Mouse (Mus musculus): ENCODE results near the gene Trpc2. TPM values are rescaled to one million over a fixed set of nuclear protein-coding genes. Genes with fewer than 3 reads are reported as not detected.

Trpc2 gene
- total and polyA plus RNA-seq, 2 experiments from 2014 or later, result 0.09 to 2.5 TPM

DNA sequence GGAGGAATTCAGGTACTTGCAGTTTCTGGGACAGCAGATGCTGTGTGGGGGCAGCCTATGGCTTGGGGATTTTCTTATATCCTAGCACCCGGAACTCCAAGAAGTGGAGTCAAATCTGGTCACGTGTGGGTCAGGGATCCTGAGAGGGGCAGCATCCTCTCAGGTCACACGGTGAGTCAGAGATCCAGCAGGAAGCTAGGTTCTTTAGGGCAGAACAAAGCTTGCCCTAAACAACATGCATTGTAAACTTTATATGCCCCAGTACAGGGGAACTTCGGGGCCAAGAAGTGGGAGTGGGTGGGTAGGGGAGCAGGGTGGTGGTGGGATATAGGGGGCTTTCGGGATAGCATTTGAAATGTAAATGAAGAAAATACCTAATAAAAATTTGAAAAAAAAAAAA is 18.0 kb downstream of the Trpc2 start:
- WGBS, result 68% methylated on average over 5 of the region's 5 CpGs
- no peak for ATAC-seq

DNA sequence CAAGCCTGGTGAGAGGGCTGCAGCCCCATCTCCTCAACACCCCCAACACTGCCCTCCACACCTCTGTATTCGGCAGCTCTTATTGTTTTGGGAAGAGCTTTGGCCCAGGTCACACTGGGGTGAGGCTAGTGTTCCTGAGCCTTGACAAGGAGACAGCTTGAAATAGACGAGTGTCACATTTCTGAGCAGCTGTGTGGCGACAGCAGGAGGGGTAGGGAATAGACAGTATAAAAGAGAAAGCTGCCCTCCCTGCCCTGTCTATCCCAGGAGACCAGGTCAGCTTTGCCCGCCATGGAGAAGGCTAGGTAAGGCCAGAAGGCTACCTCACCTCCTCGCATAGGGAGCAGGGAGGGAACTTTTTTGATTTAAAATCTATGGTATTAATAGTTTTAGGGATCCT is 18.6 kb downstream of the Trpc2 start, which contains the start of gene Art1:
Gene Art1, plus strand, starts transcription at position 257 of the 400 bp plus-strand sequence.
- 41% methylated on average over 5 of the region's 5 CpGs for WGBS
- Histone ChIP-seq H3K27ac (no peak within 1 kb of the TSS), H3K4me2 (ENCODE audit: low read depth, low read length) (no peak within 1 kb of the TSS)

More for the DNA sequence above, 18.0 kb downstream of the Trpc2 start:
- DNase-seq (ENCODE audit: low spot score), result no peak
- Histone ChIP-seq H3K27me3 (ENCODE audit: insufficient read depth, low read length) (no peaks in the 10 kb centered on the region), H3K27ac (no peak overlapping the region), H3K4me3 (ENCODE audit: low read length) (no peak overlapping the region), H3K9me3 (ENCODE audit: low read length) (no peaks in the 10 kb centered on the region), H3K4me1 (ENCODE audit: insufficient read depth, low read length) (peaks cover 7% of the 10 kb centered on the region; the same call in 1 of the 2 replicates), H3K36me3 (ENCODE audit: insufficient read depth, low read length) (no peaks in the 10 kb centered on the region), H3K4me2 (ENCODE audit: low read depth, low read length) (no peak overlapping the region), H3K9ac (replicated peaks; ENCODE audit: low read length) (no peak overlapping the region)
- no peak for TF ChIP-seq CTCF (IDR thresholded peaks at IDR 0.05; ENCODE audit: low read depth)

DNA sequence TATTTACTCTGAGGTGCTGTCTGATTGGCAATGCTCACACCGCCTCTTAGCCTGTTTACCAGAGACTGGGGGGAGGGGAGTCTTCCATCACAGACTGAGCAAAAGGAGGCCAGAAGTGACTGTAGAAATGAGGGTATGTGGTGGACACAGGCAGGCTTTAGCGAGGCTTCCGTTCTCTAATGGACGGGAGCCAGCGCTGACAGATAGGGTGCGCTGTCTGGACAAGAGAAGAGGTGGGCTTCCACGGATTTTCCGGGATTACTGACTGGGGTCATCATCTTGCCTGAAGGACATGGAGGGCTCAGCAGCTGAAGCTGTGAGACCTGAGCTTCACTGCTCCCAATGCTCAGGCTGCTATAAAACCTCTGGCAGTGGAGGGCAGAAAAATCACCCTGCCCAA is 19.3 kb downstream of the Trpc2 start:
- H3K4me1 ChIP-seq (ENCODE audit: insufficient read depth, low read length), result peaks cover 7% of the 10 kb centered on the region; the same call in 1 of the 2 replicates
- DNase-seq (ENCODE audit: low spot score) (no peak), ATAC-seq (no peak)
- no peak overlapping the region for H3K4me3 ChIP-seq (ENCODE audit: low read length)
- peak; percentile 23; the same call in 1 of the 2 replicates for TF ChIP-seq CTCF (IDR thresholded peaks at IDR 0.05; ENCODE audit: low read depth)
- H3K36me3 ChIP-seq (ENCODE audit: insufficient read depth, low read length), result no peaks in the 10 kb centered on the region
- no peak overlapping the region for H3K9ac ChIP-seq (replicated peaks; ENCODE audit: low read length)
- no peaks in the 10 kb centered on the region for H3K9me3 ChIP-seq (ENCODE audit: low read length)
- 43% methylated on average over 8 of the region's 8 CpGs for WGBS
- H3K27me3 ChIP-seq (ENCODE audit: insufficient read depth, low read length), result no peaks in the 10 kb centered on the region
- no peak overlapping the region for H3K4me2 ChIP-seq (ENCODE audit: low read depth, low read length)
- no peak overlapping the region for H3K27ac ChIP-seq

More for the DNA sequence above, 18.6 kb downstream of the Trpc2 start, which contains the start of gene Art1:
- no peak for TF ChIP-seq CTCF (IDR thresholded peaks at IDR 0.05; ENCODE audit: low read depth)
- Histone ChIP-seq H3K4me1 (ENCODE audit: insufficient read depth, low read length) (peaks cover 7% of the 10 kb centered on the region; the same call in 1 of the 2 replicates), H3K9ac (replicated peaks; ENCODE audit: low read length) (no peak within 1 kb of the TSS), H3K4me3 (ENCODE audit: low read length) (no peak within 1 kb of the TSS), H3K36me3 (ENCODE audit: insufficient read depth, low read length) (no peaks in the 10 kb centered on the region), H3K27me3 (ENCODE audit: insufficient read depth, low read length) (no peaks in the 10 kb centered on the region), H3K9me3 (ENCODE audit: low read length) (no peaks in the 10 kb centered on the region)
- no peak for DNase-seq (ENCODE audit: low spot score)
- ATAC-seq, result no peak

DNA sequence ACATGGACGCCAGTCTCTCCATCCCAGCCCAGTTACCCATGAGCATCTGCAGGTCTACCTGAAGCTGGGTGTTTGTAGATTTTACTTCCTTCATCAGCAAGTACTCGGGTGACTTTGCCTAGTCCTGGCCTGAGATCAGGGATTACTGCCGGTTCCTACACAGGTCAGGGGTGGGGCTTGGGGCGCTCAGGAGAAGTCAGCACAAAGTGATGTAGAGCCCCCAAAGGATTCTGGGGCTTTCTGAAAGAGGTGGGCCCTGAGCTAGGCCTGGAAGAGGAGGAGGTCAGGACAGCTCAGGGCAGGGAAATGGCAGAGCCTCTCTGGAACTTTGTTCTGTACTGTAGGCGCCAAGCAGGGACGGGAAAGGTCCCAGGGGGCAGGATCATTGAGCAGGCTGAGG is 19.8 kb downstream of the Trpc2 start:
- Histone ChIP-seq H3K4me1 (ENCODE audit: insufficient read depth, low read length) (peaks cover 7% of the 10 kb centered on the region; the same call in 1 of the 2 replicates), H3K27me3 (ENCODE audit: insufficient read depth, low read length) (no peaks in the 10 kb centered on the region), H3K9me3 (ENCODE audit: low read length) (no peaks in the 10 kb centered on the region), H3K9ac (replicated peaks; ENCODE audit: low read length) (no peak overlapping the region), H3K27ac (no peak overlapping the region), H3K4me3 (ENCODE audit: low read length) (no peak overlapping the region), H3K36me3 (ENCODE audit: insufficient read depth, low read length) (no peaks in the 10 kb centered on the region), H3K4me2 (ENCODE audit: low read depth, low read length) (no peak overlapping the region)
- WGBS, result 49% methylated on average over 6 of the region's 6 CpGs
- TF ChIP-seq CTCF (IDR thresholded peaks at IDR 0.05; ENCODE audit: low read depth), result no peak
- no peak for DNase-seq (ENCODE audit: low spot score)
- no peak for ATAC-seq

DNA sequence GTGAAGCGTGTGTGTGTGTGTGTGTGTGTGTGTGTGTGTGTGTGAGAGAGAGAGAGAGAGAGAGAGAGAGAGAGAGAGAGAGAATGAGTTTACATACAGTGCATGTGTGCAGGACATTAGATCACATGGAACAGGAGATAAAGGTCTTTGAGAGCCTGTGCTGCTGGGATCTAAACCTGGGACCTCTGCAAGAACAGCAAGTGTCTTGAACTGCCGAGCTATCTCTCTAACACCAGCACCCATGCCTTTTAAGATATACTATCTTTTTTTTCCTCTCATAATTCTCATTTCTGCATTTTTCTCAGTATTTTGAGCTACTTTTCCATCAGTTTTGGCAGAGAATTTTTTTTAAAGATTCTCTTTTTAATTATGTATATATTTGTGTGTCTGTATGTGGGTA is 20.6 kb downstream of the Trpc2 start:
- WGBS, result 79% methylated on average over 2 of the region's 2 CpGs
- Histone ChIP-seq H3K36me3 (ENCODE audit: insufficient read depth, low read length) (no peaks in the 10 kb centered on the region), H3K4me3 (ENCODE audit: low read length) (no peak overlapping the region), H3K4me2 (ENCODE audit: low read depth, low read length) (no peak overlapping the region), H3K9ac (replicated peaks; ENCODE audit: low read length) (no peak overlapping the region), H3K9me3 (ENCODE audit: low read length) (no peaks in the 10 kb centered on the region), H3K4me1 (ENCODE audit: insufficient read depth, low read length) (peaks cover 7% of the 10 kb centered on the region; the same call in 1 of the 2 replicates), H3K27ac (no peak overlapping the region), H3K27me3 (ENCODE audit: insufficient read depth, low read length) (no peaks in the 10 kb centered on the region)
- ATAC-seq, result no peak
- no peak for TF ChIP-seq CTCF (IDR thresholded peaks at IDR 0.05; ENCODE audit: low read depth)
- no peak for DNase-seq (ENCODE audit: low spot score)

DNA sequence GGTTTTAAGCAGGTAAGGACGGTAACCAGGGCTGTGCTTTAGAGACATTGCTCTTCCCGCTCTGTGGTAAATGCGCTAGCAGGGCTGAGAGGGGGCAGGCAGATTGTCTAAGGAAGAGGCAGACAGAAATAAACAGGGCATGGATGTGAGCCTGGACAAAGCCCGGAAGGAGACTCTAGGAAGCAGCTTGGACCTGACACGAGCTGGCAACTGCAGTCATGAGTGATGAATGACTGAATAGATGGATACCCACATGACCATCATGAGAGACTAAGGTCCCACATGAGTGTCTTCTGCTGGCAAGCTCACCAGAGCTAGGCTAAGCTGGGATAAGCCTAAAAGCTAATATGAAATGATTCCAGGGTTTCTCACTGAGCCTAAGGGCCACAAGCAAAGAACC is 21.2 kb downstream of the Trpc2 start:
- WGBS, result 61% methylated on average over 5 of the region's 5 CpGs
- no peak overlapping the region for H3K4me3 ChIP-seq (ENCODE audit: low read length)
- TF ChIP-seq CTCF (IDR thresholded peaks at IDR 0.05; ENCODE audit: low read depth), result no peak
- no peak overlapping the region for H3K9ac ChIP-seq (replicated peaks; ENCODE audit: low read length)
- no peak overlapping the region for H3K27ac ChIP-seq
- no peaks in the 10 kb centered on the region for H3K36me3 ChIP-seq (ENCODE audit: insufficient read depth, low read length)
- ATAC-seq, result no peak
- peaks cover 7% of the 10 kb centered on the region; the same call in 1 of the 2 replicates for H3K4me1 ChIP-seq (ENCODE audit: insufficient read depth, low read length)
- H3K27me3 ChIP-seq (ENCODE audit: insufficient read depth, low read length), result no peaks in the 10 kb centered on the region
- DNase-seq (ENCODE audit: low spot score), result no peak
- no peak overlapping the region for H3K4me2 ChIP-seq (ENCODE audit: low read depth, low read length)
- H3K9me3 ChIP-seq (ENCODE audit: low read length), result no peaks in the 10 kb centered on the region

DNA sequence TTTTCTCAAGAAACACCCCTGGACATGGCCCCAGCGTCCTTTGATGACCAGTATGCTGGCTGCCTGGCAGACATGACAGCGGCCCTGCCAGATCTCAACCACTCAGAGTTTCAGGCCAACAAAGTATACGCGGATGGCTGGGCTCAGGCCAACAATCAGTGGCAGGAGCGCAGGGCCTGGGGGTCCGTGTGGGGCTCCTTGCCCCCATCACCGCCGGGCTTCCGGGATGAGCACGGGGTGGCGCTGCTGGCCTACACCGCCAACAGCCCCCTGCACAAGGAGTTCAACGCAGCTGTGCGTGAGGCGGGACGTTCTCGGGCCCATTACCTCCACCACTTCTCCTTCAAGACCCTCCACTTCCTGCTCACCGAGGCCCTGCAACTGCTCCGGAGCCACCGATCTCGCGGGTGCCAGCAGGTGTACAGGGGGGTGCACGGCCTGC is 23.8 kb downstream of the Trpc2 start:
- Histone ChIP-seq H3K27ac (no peak overlapping the region), H3K4me1 (ENCODE audit: insufficient read depth, low read length) (no peaks in the 10 kb centered on the region), H3K36me3 (ENCODE audit: insufficient read depth, low read length) (no peaks in the 10 kb centered on the region), H3K9ac (replicated peaks; ENCODE audit: low read length) (no peak overlapping the region), H3K4me2 (ENCODE audit: low read depth, low read length) (peak overlapping the region; percentile 52), H3K4me3 (ENCODE audit: low read length) (peak overlapping the region; percentile 14), H3K27me3 (ENCODE audit: insufficient read depth, low read length) (no peaks in the 10 kb centered on the region), H3K9me3 (ENCODE audit: low read length) (no peaks in the 10 kb centered on the region)
- no peak for TF ChIP-seq CTCF (IDR thresholded peaks at IDR 0.05; ENCODE audit: low read depth)
- DNase-seq (ENCODE audit: low spot score) (peak; percentile 16), ATAC-seq (peak; percentile 55)
- WGBS, result 21% methylated on average over 23 of the region's 23 CpGs
